In the genomic region with DNA sequence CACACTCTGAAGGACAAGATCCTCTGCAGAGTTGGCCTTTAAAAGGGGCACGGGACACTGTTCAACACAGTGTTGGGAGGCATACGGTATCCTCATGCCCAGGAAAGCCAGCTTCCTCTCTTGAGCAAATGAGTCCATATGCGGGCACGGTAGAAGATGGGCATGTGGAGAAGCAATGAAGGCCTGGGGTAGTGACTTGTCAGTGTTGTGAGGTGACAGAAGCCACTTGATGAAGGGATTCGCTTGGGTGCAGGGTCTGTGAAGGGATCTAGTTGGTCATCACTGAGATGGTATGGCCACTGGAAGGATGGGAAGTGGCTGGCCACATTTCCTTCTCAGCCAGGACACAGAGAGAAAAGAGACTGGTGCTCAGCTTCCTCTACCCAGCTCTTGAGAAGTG, we compare ENCODE assay signal across 24 mouse cellular contexts. TPM values are rescaled to one million over a fixed set of nuclear protein-coding genes. Genes with fewer than 3 reads are reported as not detected.
A peak's percentile ranks its signal among the peaks of the same experiment; 100 is the strongest.
DNase-seq lines count a peak whose midpoint lies in the region; ATAC-seq and TF ChIP-seq lines count a peak whose summit lies in the region.
"Had no signal": no experiment of that assay in that cellular context is flagged by ENCODE, and none has a peak within 500 bp of the region (broad histone marks: within the 10 kb centered on the region; RNA-seq: fewer than 3 reads in every experiment).

No protein-coding gene starts in this region.

- intact Hi-C loops in heart, postnatal 14 days (cut with DNase I): no loop called here

- H3K27ac ChIP-seq in heart, embryonic 12.5 days (ENCODE audit: poor library complexity, severe bottlenecking): peak overlapping the region; percentile 96
- H3K27ac ChIP-seq in kidney, embryonic 16.5 days (ENCODE audit: low read length): peak overlapping the region; percentile 93; the same call in 1 of the 2 replicates
- peak overlapping the region; percentile 92 for H3K27ac ChIP-seq in heart, embryonic 16.5 days (ENCODE audit: low read length)
- H3K27ac ChIP-seq in small intestine, adult 2 months (ENCODE audit: insufficient read depth, low read depth, low read length): 0 out of 2 replicates have a peak overlapping the region, but pooled peaks have one; percentile 76
- H3K27ac ChIP-seq: embryonic facial prominence, embryonic 15.5 days; macrophage had no signal

- no peak overlapping the region for H3K9ac ChIP-seq in heart, embryonic 12.5 days
- no peak overlapping the region for H3K9ac ChIP-seq in kidney, embryonic 16.5 days (replicated peaks; ENCODE audit: low read length)
- H3K9ac ChIP-seq in heart, embryonic 16.5 days (ENCODE audit: low read length): no peak overlapping the region
- H3K9ac ChIP-seq: liver, postnatal 0 days had no signal

- no peak overlapping the region for H3K4me3 ChIP-seq in heart, embryonic 12.5 days
- H3K4me3 ChIP-seq in kidney, embryonic 16.5 days (ENCODE audit: low read length): no peak overlapping the region
- H3K4me3 ChIP-seq in heart, embryonic 16.5 days (ENCODE audit: low read length): no peak overlapping the region
- no peak overlapping the region for H3K4me3 ChIP-seq in small intestine, adult 2 months (ENCODE audit: low read depth, low read length)

- H3K27me3 ChIP-seq in heart, embryonic 12.5 days (replicated peaks): no peaks in the 10 kb centered on the region
- no peaks in the 10 kb centered on the region for H3K27me3 ChIP-seq in kidney, embryonic 16.5 days (ENCODE audit: insufficient read depth, low read length)
- H3K27me3 ChIP-seq in heart, embryonic 16.5 days (ENCODE audit: control insufficient read depth, insufficient read depth, low read length): no peaks in the 10 kb centered on the region
- no peaks in the 10 kb centered on the region for H3K27me3 ChIP-seq in small intestine, adult 2 months (ENCODE audit: control insufficient read depth, insufficient read depth, low read length)
- H3K27me3 ChIP-seq: CH12.LX; intestine, embryonic 15.5 days; neural tube, embryonic 15.5 days; Patski had no signal

- H3K4me2 ChIP-seq in heart, embryonic 12.5 days: no peak overlapping the region
- no peak overlapping the region for H3K4me2 ChIP-seq in kidney, embryonic 16.5 days (replicated peaks; ENCODE audit: low read depth, low read length)
- H3K4me2 ChIP-seq in heart, embryonic 16.5 days (ENCODE audit: low read depth, low read length): peak overlapping the region; percentile 90

- H3K9me3 ChIP-seq in heart, embryonic 12.5 days (replicated peaks): 0 out of 2 replicates have a peak, but pooled peaks cover 4% of the 10 kb centered on the region
- H3K9me3 ChIP-seq in kidney, embryonic 16.5 days (ENCODE audit: low read length): 0 out of 2 replicates have a peak, but pooled peaks cover 4% of the 10 kb centered on the region
- no peaks in the 10 kb centered on the region for H3K9me3 ChIP-seq in heart, embryonic 16.5 days (replicated peaks; ENCODE audit: control insufficient read depth, low read length)
- H3K9me3 ChIP-seq: embryonic facial prominence, embryonic 15.5 days; G1E; intestine, embryonic 15.5 days; limb, embryonic 12.5 days; neural tube, embryonic 15.5 days had no signal

- DNase-seq in heart, postnatal 14 days: no peak
- DNase-seq in kidney, postnatal 25 days: no peak
- DNase-seq in gastrocnemius, adult 8-10 months (ENCODE audit: low spot score in 2 of 2): no peak
- DNase-seq: adrenal gland, adult 2 months; B cell, adult 2 months; cerebellum, adult 11 months; cerebellum, adult 9-11 months; gastrocnemius, adult 2 months; liver, postnatal 0 days; right cerebral cortex, adult 18-20 months; right cerebral cortex, postnatal 4 days; thymus, adult 2 months had no signal

- no peak for ATAC-seq in heart, embryonic 12.5 days (ENCODE audit: insufficient number of reproducible peaks, low FRiP score)
- ATAC-seq in kidney, embryonic 16.5 days (ENCODE audit: low FRiP score, low TSS enrichment): no peak
- no peak for ATAC-seq in heart, embryonic 16.5 days (replicated peaks; ENCODE audit: extremely low read depth, insufficient read depth, low FRiP score)
- ATAC-seq: liver, postnatal 0 days had no signal

- H3K4me1 ChIP-seq in heart, embryonic 12.5 days (replicated peaks): peaks cover 51% of the 10 kb centered on the region
- H3K4me1 ChIP-seq in kidney, embryonic 16.5 days (ENCODE audit: insufficient read depth, low read length): peaks cover 33% of the 10 kb centered on the region
- H3K4me1 ChIP-seq in heart, embryonic 16.5 days (ENCODE audit: control insufficient read depth, insufficient read depth, low read length): peaks cover 57% of the 10 kb centered on the region
- peaks cover 30% of the 10 kb centered on the region for H3K4me1 ChIP-seq in small intestine, adult 2 months (ENCODE audit: control insufficient read depth, insufficient read depth, insufficient read length, low read length)

- TF ChIP-seq CTCF in small intestine, adult 2 months (IDR thresholded peaks at IDR 0.05; ENCODE audit: extremely low read depth, insufficient read length, insufficient replicate concordance, low read depth, low read length): no peak

- TF ChIP-seq POLR2A in small intestine, adult 2 months (IDR thresholded peaks at IDR 0.05; ENCODE audit: low read depth, low read length): no peak

- peaks cover 21% of the 10 kb centered on the region for H3K36me3 ChIP-seq in heart, embryonic 12.5 days
- H3K36me3 ChIP-seq in kidney, embryonic 16.5 days (ENCODE audit: insufficient read depth, low read length): no peaks in the 10 kb centered on the region; the same call in 1 of the 2 replicates
- peaks cover 10% of the 10 kb centered on the region for H3K36me3 ChIP-seq in heart, embryonic 16.5 days (ENCODE audit: control insufficient read depth, insufficient read depth)
- no peaks in the 10 kb centered on the region for H3K36me3 ChIP-seq in small intestine, adult 2 months (ENCODE audit: control insufficient read depth, insufficient read depth, low read length)
- H3K36me3 ChIP-seq: embryonic facial prominence, embryonic 15.5 days; G1E; intestine, embryonic 15.5 days; limb, embryonic 12.5 days; neural tube, embryonic 15.5 days had no signal

- 91% methylated on average over 5 of the region's 5 CpGs for WGBS in heart, embryonic 12.5 days
- WGBS in kidney, embryonic 16.5 days: 91% methylated on average over 5 of the region's 5 CpGs
- 87% methylated on average over 5 of the region's 5 CpGs for WGBS in heart, embryonic 16.5 days
- WGBS in small intestine, adult 2 months: 94% methylated on average over 5 of the region's 5 CpGs

RNA-seq across cellular contexts. Expression of gene Fhl2, which starts 32.2 kb away (rescaled TPM):
- 203 and 205 TPM in 2 replicates for polyA plus RNA-seq in heart, embryonic 12.5 days (2016; fragmentation: Nextera tagmentation; extraction: Ambion mirVana)
- 1,000 to 10,000 TPM; 1,735 to 2,031 TPM for total RNA-seq in heart, postnatal 14 days (2021)
- polyA plus RNA-seq in kidney, embryonic 16.5 days (2015; fragmentation: Nextera tagmentation; extraction: Ambion mirVana): 101 and 104 TPM in 2 replicates
- polyA plus RNA-seq in heart, embryonic 16.5 days (2015; fragmentation: Nextera tagmentation; extraction: Ambion mirVana): 426 and 443 TPM in 2 replicates
- 33.4 and 56.9 TPM in 2 replicates for polyA plus RNA-seq in small intestine, adult 2 months (2012; rRNA removed)
- 1 to 10 TPM; 2.8 to 6.0 (median 3.4) TPM for total RNA-seq in gastrocnemius, adult 8-10 months (2022)
- polyA plus RNA-seq: G1E, macrophage had no signal
